Mouse (Mus musculus): ENCODE results near the gene Tlk1.

Tlk1 gene

GRCm38 (mm10) chr2:70690195-70690594 is 135.3 kb downstream of the Tlk1 start:
- DNase-seq (ENCODE audit: low spot score in 2 of 2): no peak

DNA sequence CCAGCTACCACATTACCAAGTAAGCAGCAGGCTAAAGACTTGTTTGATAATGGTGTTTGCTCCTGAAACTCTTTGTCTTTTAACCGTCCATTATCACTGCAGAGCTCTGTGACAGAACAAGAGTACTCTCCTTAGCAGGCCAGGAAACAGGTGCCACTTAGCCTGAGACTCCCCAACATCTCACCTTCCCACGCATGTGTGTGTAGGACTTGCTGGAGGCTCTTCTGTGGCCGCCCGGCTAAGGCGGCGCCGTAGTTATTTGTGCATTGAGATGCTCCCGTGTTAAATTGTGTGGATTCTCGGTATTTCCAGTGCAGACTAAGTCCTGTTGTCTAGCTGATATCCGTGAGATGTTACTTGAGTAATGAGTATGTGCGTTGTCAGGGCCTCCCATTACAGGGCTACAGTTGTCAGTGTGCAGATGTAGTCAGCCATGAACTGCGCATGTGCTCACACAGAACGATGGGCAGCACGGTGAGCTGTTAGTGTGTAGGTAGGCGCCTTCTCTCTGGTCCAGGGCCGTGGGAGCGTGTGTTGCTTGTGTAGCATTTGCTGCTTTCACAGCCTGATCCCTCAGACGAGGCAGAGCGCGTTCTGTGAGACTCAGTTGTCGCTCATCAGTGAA is 137.0 kb downstream of the Tlk1 start:
- DNase-seq (ENCODE audit: low spot score in 2 of 2): no peak

DNA sequence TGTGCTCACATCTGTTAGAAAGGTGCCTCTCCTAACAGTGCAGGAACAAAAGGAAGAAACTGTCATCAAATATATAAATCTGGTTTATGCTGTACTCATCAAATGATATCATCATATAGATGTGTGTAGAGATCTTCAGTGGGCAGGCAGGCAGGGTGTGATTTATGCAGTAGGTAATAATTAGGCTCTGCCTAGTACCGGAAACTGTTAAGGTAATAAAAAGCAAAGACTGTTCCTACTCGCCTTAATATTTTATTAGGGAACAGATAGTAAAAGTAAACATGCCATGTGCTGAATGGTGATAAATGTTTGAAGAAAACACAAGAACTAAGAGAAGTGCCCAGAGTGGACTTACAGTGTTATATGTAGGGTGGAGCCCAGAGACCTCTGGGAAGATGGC is 143.2 kb downstream of the Tlk1 start:
- DNase-seq (ENCODE audit: low spot score in 2 of 2): no peak

GRCm38 (mm10) chr2:70673445-70674126 is 151.9 kb downstream of the Tlk1 start:
- no peak for DNase-seq (ENCODE audit: low spot score in 2 of 2)

DNA sequence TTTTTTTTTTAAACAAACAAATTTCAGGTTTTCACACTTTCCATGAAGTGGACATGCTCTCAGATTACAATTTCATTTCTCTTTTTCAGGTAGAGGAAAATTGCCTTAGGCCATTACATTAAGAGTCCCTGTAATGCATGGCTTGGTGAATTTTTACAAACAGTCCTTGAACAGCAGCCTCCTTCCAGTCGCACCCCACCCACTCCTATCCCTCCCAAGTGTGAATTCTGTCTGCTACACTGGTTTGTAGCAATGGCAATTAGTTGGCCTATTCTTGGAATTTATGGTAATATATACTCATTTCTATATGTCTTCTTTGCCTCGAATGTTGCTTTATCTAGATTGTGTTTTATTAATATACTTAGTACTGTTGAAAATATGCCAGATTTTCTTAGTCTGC is 153.1 kb downstream of the Tlk1 start:
- no peak for DNase-seq (ENCODE audit: low spot score in 2 of 2)

DNA sequence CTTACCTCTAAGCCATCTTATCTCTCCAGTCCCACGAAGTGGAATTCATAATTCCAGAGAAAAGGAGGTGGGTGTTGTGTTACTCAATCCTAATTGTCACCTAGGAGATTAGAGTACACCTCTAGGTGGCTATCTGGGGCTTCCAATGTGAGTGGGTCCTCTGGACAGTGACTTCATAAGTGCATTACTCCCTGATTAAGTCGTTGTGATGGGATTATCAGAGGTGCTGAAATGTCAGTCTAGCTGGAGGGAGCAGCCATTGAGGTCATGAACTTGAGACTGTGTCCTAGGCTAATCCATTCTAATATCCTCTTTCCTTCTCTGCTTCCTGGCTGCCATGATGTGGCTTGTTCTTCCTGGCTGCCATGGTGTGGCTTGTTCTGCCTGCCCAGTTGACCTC is 155.6 kb downstream of the Tlk1 start:
- DNase-seq (ENCODE audit: low spot score in 2 of 2): no peak

DNA sequence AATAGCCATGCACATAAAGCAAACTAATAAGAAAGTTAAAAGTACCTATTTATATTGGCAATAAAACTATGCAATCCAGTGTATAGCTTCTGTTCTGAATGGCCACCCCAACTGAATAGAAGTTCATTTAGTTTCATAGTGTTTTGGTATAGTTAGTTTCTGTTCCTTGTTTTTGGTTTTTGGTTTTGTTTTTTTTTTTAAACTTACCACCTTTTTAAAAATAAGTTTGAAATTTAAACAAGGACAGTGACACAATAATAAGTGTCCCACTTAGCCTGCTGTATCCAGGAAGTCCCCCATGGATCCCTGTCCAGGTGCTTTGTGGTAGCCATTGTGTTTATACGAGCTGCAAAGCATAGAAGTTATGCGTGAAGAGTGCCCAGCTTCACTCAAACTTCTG is 156.3 kb downstream of the Tlk1 start:
- no peak for DNase-seq (ENCODE audit: low spot score in 2 of 2)

GRCm38 (mm10) chr2:70667016-70667415 is 158.5 kb downstream of the Tlk1 start:
- DNase-seq (ENCODE audit: low spot score in 2 of 2): no peak

GRCm38 (mm10) chr2:70663764-70664163 is 161.8 kb downstream of the Tlk1 start:
- DNase-seq (ENCODE audit: low spot score in 2 of 2): no peak
